Mouse (Mus musculus) liver, adult 2 months (tissue): ENCODE results near the gene Esd. TPM values are rescaled to one million over a fixed set of nuclear protein-coding genes. Genes with fewer than 3 reads are reported as not detected.

Experiments
- DNase-seq: peaks from one replicate; pipeline ENCODE4 v3.0.0-alpha.2; 2011; ENCODE audit warnings: low read depth, low spot score; ENCODE audit errors: extremely low read depth
- H3K27ac ChIP-seq: fragments of 200-500 bp; replicated peaks from 2 replicates; pipeline ENCODE4 v1.5.1; 2012; ENCODE audit warnings: low read depth, mild to moderate bottlenecking, control low read depth, inconsistent platforms, low read length; ENCODE audit not compliant: insufficient read depth
- H3K27me3 ChIP-seq: fragments of 200-500 bp; 2 replicates; pipeline ENCODE4 v1.6.1; 2012; ENCODE audit warnings: mild to moderate bottlenecking, moderate library complexity, low read length, inconsistent platforms; ENCODE audit not compliant: control insufficient read depth, insufficient read depth
- H3K36me3 ChIP-seq: fragments of 200-500 bp; 2 replicates; pipeline ENCODE4 v1.6.1; 2012; ENCODE audit warnings: low read length, inconsistent platforms; ENCODE audit not compliant: control insufficient read depth, insufficient read depth
- H3K4me1 ChIP-seq: fragments of 200-500 bp; 2 replicates; pipeline ENCODE4 v1.6.1; 2011; ENCODE audit warnings: low read length; ENCODE audit not compliant: control insufficient read depth, insufficient read depth
- H3K4me3 ChIP-seq: fragments of 200-500 bp; 2 replicates; pipeline ENCODE4 v1.5.1; 2011; ENCODE audit warnings: low read depth, mild to moderate bottlenecking, control low read depth, low read length, moderate library complexity; ENCODE audit not compliant: insufficient read depth
- H3K79me2 ChIP-seq: fragments of 200-500 bp; 2 replicates; pipeline ENCODE4 v1.6.1; 2012; ENCODE audit warnings: inconsistent platforms, mild to moderate bottlenecking, low read length, moderate library complexity; ENCODE audit not compliant: control insufficient read depth, insufficient read depth
- H3K9ac ChIP-seq: fragments of 200-500 bp; 2 replicates; pipeline ENCODE4 v1.6.1; 2012; ENCODE audit warnings: low read depth, mild to moderate bottlenecking, control low read depth, inconsistent platforms, low read length
- CTCF ChIP-seq: fragments of 200-500 bp; IDR thresholded peaks from 2 replicates; pipeline ENCODE4 v1.5.1; 2011; ENCODE audit warnings: low read depth, low read length, control low read depth
- POLR2A ChIP-seq: fragments of 200-500 bp; IDR thresholded peaks from 2 replicates; pipeline ENCODE4 v1.6.1; 2011; ENCODE audit warnings: low read length, control low read depth; ENCODE audit not compliant: insufficient read depth; ENCODE audit errors: extremely low read depth
- WGBS: fragments of 180-500 bp; shearing (Covaris S2); methylation state at CpG from one replicate; pipeline ENCODE4 v1.1.7; 2018; 5-methylcytosine and 5-hydroxymethylcytosine counted together
- polyA plus RNA-seq: library from polyadenylated mRNA; depleted of rRNA; stranded (reverse); fragments of >200 nt; gene quantifications from 2 replicates; pipeline ENCODE4 v1.2.3, GENCODE M21; 2012; rRNA removed
- total RNA-seq: library from RNA; depleted of rRNA; stranded (reverse); fragments of >200 nt; gene quantifications from 2 replicates; pipeline ENCODE4 v1.2.3, GENCODE M21; 2014; rRNA removed

Esd gene
- total and polyA plus RNA-seq, 2 experiments, result 119 to 327 TPM

DNA sequence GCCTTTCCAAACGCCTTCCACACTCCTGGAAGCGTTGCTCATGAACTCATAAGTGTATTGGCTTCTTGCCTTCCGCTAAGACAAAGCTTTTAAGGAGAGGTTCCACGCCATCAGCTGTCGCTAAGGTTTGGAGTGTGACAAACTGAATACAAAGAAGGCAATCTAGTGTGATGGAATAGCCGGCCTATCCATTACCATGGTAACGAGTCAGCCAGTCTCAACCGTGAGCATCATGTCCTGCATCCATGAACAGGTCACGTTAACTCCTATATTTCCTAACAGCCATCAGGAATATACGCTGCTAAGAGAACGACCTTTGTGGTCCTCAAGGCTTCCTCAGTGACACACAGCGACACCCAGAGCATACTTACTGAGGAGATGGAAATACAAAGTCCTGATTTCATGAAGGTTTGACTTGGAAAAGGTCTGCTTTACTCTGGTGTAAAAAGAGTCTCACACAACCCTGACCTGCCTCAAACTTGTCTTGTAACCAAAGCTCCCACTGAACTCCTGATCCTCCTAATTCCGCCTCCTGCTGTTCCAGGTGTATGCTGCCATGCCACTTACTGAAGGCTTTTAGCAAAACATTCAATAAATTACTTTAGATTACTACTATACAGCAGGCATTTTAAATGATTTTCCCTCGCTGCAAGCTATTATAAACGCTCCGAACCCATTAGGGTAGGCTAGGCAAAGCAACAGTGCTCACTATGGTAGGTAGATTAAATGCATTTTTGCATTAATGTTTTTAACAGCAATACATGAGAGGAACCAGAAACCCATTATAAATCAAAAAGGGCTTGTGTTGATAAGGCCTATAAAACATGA is 66.2 kb downstream of the Esd start:
- Histone ChIP-seq H3K27ac (no peak overlapping the region), H3K4me3 (no peak overlapping the region), H3K4me1 (no peaks in the 10 kb centered on the region), H3K79me2 (no peaks in the 10 kb centered on the region), H3K9ac (no peak overlapping the region), H3K27me3 (no peaks in the 10 kb centered on the region), H3K36me3 (peaks cover 28% of the 10 kb centered on the region)
- TF ChIP-seq CTCF, result no peak
- no peak for TF ChIP-seq POLR2A
- no peak for DNase-seq
- 95% methylated on average over 16 of the region's 16 CpGs for WGBS

Other genes with a start within 250 kb of the Esd start
- under 0.01 and 0.07 TPM in 2 replicates for gene Htr2a, start 91.5 kb upstream of the Esd start, total RNA-seq
- not detected in 2 replicates for gene Htr2a, start 91.5 kb upstream of the Esd start, polyA plus RNA-seq
- gene Lrch1, start 215.6 kb downstream of the Esd start, total RNA-seq, result 6.1 and 6.5 TPM in 2 replicates
- 1.9 and 2.7 TPM in 2 replicates for gene Lrch1, start 215.6 kb downstream of the Esd start, polyA plus RNA-seq